Mouse (Mus musculus) brain, embryonic 14.5 days (tissue): ENCODE measurements around the gene Ccdc158.

Experiments
- CTCF ChIP-seq: fragments of 200-500 bp; IDR thresholded peaks from 2 replicates; pipeline ENCODE4 v1.5.1; 2012; ENCODE audit warnings: inconsistent platforms, mild to moderate bottlenecking, moderate library complexity, borderline replicate concordance; ENCODE audit not compliant: insufficient read depth, insufficient read length; ENCODE audit errors: extremely low read depth
- POLR2A ChIP-seq: fragments of 200-500 bp; IDR thresholded peaks from 2 replicates; pipeline ENCODE4 v1.6.1; 2012; ENCODE audit warnings: mild to moderate bottlenecking, inconsistent platforms, borderline replicate concordance; ENCODE audit not compliant: poor library complexity, insufficient read depth, insufficient read length, severe bottlenecking; ENCODE audit errors: extremely low read depth

GRCm38 (mm10) chr5:92703671-92704070 lies 28.6 kb upstream of the Ccdc158 start:
- TF ChIP-seq CTCF (no peak), POLR2A (no peak)
